Mouse (Mus musculus) myocyte (in vitro differentiated cells): Measurements from ENCODE around the gene Arhgap15.

Source experiments
- CEBPB ChIP-seq: IDR thresholded peaks from 2 replicates; pipeline ENCODE4 v1.6.1; 2011; ENCODE audit warnings: mild to moderate bottlenecking, moderate library complexity; ENCODE audit not compliant: poor library complexity, insufficient read depth, severe bottlenecking
- E2F4 ChIP-seq: IDR thresholded peaks from one replicate; pipeline ENCODE4 v1.6.1; 2011; ENCODE audit warnings: mild to moderate bottlenecking, control low read depth, moderate library complexity; ENCODE audit not compliant: insufficient read depth
- MAX ChIP-seq: IDR thresholded peaks from one replicate; pipeline ENCODE4 v1.6.1; 2011; ENCODE audit warnings: low read depth, mild to moderate bottlenecking, control low read depth
- MYOD1 ChIP-seq, 3 experiments: IDR thresholded peaks; one replicate each; pipeline ENCODE4 v1.6.1; 2011; ENCODE audit warnings: control low read depth in 2 of 3, low read depth in 2 of 3, mild to moderate bottlenecking in 2 of 3, moderate library complexity in 1 of 3; ENCODE audit not compliant: insufficient read length in 2 of 3, control insufficient read depth in 1 of 3
- POLR2A ChIP-seq: IDR thresholded peaks from one replicate; pipeline ENCODE4 v1.6.1; 2011; ENCODE audit warnings: low read depth, mild to moderate bottlenecking, control low read depth, moderate library complexity; ENCODE audit not compliant: insufficient read length
- POLR2AphosphoS2 ChIP-seq: IDR thresholded peaks from one replicate; pipeline ENCODE4 v1.6.1; 2011; ENCODE audit warnings: low read depth, control low read depth; ENCODE audit not compliant: insufficient read length
- REST ChIP-seq: IDR thresholded peaks from one replicate; pipeline ENCODE4 v1.6.1; 2011; ENCODE audit warnings: mild to moderate bottlenecking, control low read depth, moderate library complexity; ENCODE audit not compliant: insufficient read depth, insufficient read length
- SRF ChIP-seq: IDR thresholded peaks from one replicate; pipeline ENCODE4 v1.6.1; 2011; ENCODE audit warnings: low read depth; ENCODE audit not compliant: control insufficient read depth, insufficient read length
- TCF12 ChIP-seq: IDR thresholded peaks from one replicate; pipeline ENCODE4 v1.6.1; 2011; ENCODE audit warnings: mild to moderate bottlenecking, control low read depth; ENCODE audit not compliant: poor library complexity, insufficient read depth, severe bottlenecking
- TCF3 ChIP-seq: IDR thresholded peaks from one replicate; pipeline ENCODE4 v1.6.1; 2011; ENCODE audit warnings: low read depth, control low read depth; ENCODE audit not compliant: insufficient read length

GRCm38 (mm10) chr2:44319479-44319878 is 570.9 kb downstream of the Arhgap15 start:
- TF ChIP-seq MYOD1 (IDR thresholded peaks at IDR 0.05; ENCODE audit: control insufficient read depth in 1 of 3, insufficient read length in 2 of 3, low read depth in 2 of 3) = no peak
- no peak for TF ChIP-seq POLR2A
- TF ChIP-seq REST = no peak
- TF ChIP-seq TCF3 = no peak
- no peak for TF ChIP-seq TCF12
- TF ChIP-seq POLR2AphosphoS2 = no peak
- TF ChIP-seq MAX = no peak
- TF ChIP-seq CEBPB = no peak
- no peak for TF ChIP-seq SRF
- TF ChIP-seq E2F4 = no peak
